Mouse (Mus musculus): ENCODE measurements around the gene Trpv4.

Trpv4 gene

GRCm38 (mm10) chr5:114667228-114667856, 9.1 kb upstream of the Trpv4 start:
- DNase-seq: peak; percentile 96

GRCm38 (mm10) chr5:114666659-114667058, 8.4 kb upstream of the Trpv4 start:
- DNase-seq: no peak

- no peak for DNase-seq
These were observed 6.5 kb upstream of the Trpv4 start for GRCm38 (mm10) chr5:114664750-114665149.

GRCm38 (mm10) chr5:114664139-114664538, 5.9 kb upstream of the Trpv4 start:
- DNase-seq: no peak

GRCm38 (mm10) chr5:114661029-114661428, 2.8 kb upstream of the Trpv4 start:
- DNase-seq: no peak

GRCm38 (mm10) chr5:114657426-114657825, 795 bp downstream of the Trpv4 start:
- DNase-seq: no peak

- no peak for DNase-seq
These were observed 1.9 kb downstream of the Trpv4 start for GRCm38 (mm10) chr5:114656305-114656704.

- DNase-seq: no peak
These were observed 2.5 kb downstream of the Trpv4 start for GRCm38 (mm10) chr5:114655721-114656120.

- no peak for DNase-seq
These were observed 4.4 kb downstream of the Trpv4 start for GRCm38 (mm10) chr5:114653656-114654437.

- DNase-seq: no peak
These were observed 6.8 kb downstream of the Trpv4 start for GRCm38 (mm10) chr5:114651449-114651848.

GRCm38 (mm10) chr5:114651002-114651401, 7.2 kb downstream of the Trpv4 start:
- no peak for DNase-seq

- DNase-seq: no peak
These were observed 9.4 kb downstream of the Trpv4 start for GRCm38 (mm10) chr5:114648728-114649311.

- DNase-seq: no peak
These were observed 10.8 kb downstream of the Trpv4 start for GRCm38 (mm10) chr5:114647211-114647974.

- no peak for DNase-seq
These were observed 12.3 kb downstream of the Trpv4 start for GRCm38 (mm10) chr5:114645916-114646315.

GRCm38 (mm10) chr5:114644918-114645317, 13.3 kb downstream of the Trpv4 start:
- no peak for DNase-seq

- no peak for DNase-seq
These were observed 17.4 kb downstream of the Trpv4 start for GRCm38 (mm10) chr5:114640809-114641208.

- DNase-seq: no peak
These were observed 18.6 kb downstream of the Trpv4 start for GRCm38 (mm10) chr5:114639645-114639957.

GRCm38 (mm10) chr5:114638769-114639644, 19.2 kb downstream of the Trpv4 start:
- peak; percentile 84 for DNase-seq

GRCm38 (mm10) chr5:114636091-114636490, 22.1 kb downstream of the Trpv4 start:
- no peak for DNase-seq

GRCm38 (mm10) chr5:114631336-114631735, 26.9 kb downstream of the Trpv4 start:
- DNase-seq: no peak

GRCm38 (mm10) chr5:114625590-114625989, 32.6 kb downstream of the Trpv4 start:
- DNase-seq: no peak

GRCm38 (mm10) chr5:114620305-114620704, 37.9 kb downstream of the Trpv4 start:
- DNase-seq: no peak

Measured in layer of hippocampus, adult 9-11 months (tissue).